In genomic region chr13:62684608-62685286, GRCm38 (mm10) we compare ENCODE assay signal across 8 mouse cellular contexts.
DNase-seq lines count a peak whose midpoint lies in the region; ATAC-seq and TF ChIP-seq lines count a peak whose summit lies in the region.
"Not testable (repeated sequence)": the region's sequence is repeated elsewhere in the genome, so short reads cannot be mapped to it uniquely, and the experiment has no call there.

No protein-coding gene starts in this region.

- peak overlapping the region; percentile 69 for H3K4me3 ChIP-seq in embryonic fibroblast, embryonic 13.5 days (ENCODE audit: insufficient read depth, low read length)
- H3K4me3 ChIP-seq in limb, embryonic 11.5 days (ENCODE audit: low read depth, low read length): peak overlapping the region; percentile 35
- peak overlapping the region; percentile 50 for H3K4me3 ChIP-seq in midbrain, embryonic 12.5 days

- not testable (repeated sequence) for TF ChIP-seq CTCF in embryonic fibroblast, embryonic 13.5 days (IDR thresholded peaks at IDR 0.05; ENCODE audit: borderline replicate concordance, insufficient read depth, low read length)

- DNase-seq in 416B (ENCODE audit: low read depth): peak; percentile 68
- peak; percentile 55 for DNase-seq in brain, adult 2 months (ENCODE audit: low read depth, low spot score)
- DNase-seq in heart, adult 9 months (ENCODE audit: low spot score in 2 of 2): peak; percentile 67 to 70
- DNase-seq in kidney, adult 8-10 months: peak; percentile 25 to 48
- peak; percentile 65 for DNase-seq in limb, embryonic 11.5 days (ENCODE audit: low spot score)
- peak; percentile 13 for DNase-seq in skeletal muscle tissue, adult 2 months (ENCODE audit: low read depth, low spot score)

- H3K4me1 ChIP-seq in embryonic fibroblast, embryonic 13.5 days (ENCODE audit: control insufficient read depth, insufficient read depth, low read length); limb, embryonic 11.5 days (ENCODE audit: control insufficient read depth, insufficient read depth, low read length); midbrain, embryonic 12.5 days: not testable (repeated sequence)

- peak; percentile 13; the same call in 1 of the 2 replicates for TF ChIP-seq POLR2A in embryonic fibroblast, embryonic 13.5 days (IDR thresholded peaks at IDR 0.05; ENCODE audit: low read depth, low read length)

- ATAC-seq in limb, embryonic 11.5 days (ENCODE audit: insufficient number of reproducible peaks, low FRiP score, low TSS enrichment, low read depth): peak; percentile 95
- ATAC-seq in midbrain, embryonic 12.5 days (ENCODE audit: low FRiP score, low read depth): peak; percentile 100

- H3K9ac ChIP-seq in limb, embryonic 11.5 days (ENCODE audit: low read length): not testable (repeated sequence)
- peak overlapping the region; percentile 64 for H3K9ac ChIP-seq in midbrain, embryonic 12.5 days (replicated peaks)

- H3K36me3 ChIP-seq in limb, embryonic 11.5 days (ENCODE audit: control insufficient read depth, insufficient read depth, low read length); midbrain, embryonic 12.5 days: not testable (repeated sequence)

- H3K27ac ChIP-seq in embryonic fibroblast, embryonic 13.5 days (ENCODE audit: insufficient read depth, low read length): peak overlapping the region; percentile 37; the same call in 1 of the 2 replicates
- H3K27ac ChIP-seq in limb, embryonic 11.5 days (replicated peaks; ENCODE audit: low read depth, low read length): not testable (repeated sequence)
- peak overlapping the region; percentile 49 for H3K27ac ChIP-seq in midbrain, embryonic 12.5 days (replicated peaks)

- peak overlapping the region; percentile 43; the same call in 1 of the 2 replicates for H3K4me2 ChIP-seq in limb, embryonic 11.5 days (ENCODE audit: low read depth, severe bottlenecking)
- H3K4me2 ChIP-seq in midbrain, embryonic 12.5 days (replicated peaks): peak overlapping the region; percentile 54

- not testable (repeated sequence) for H3K9me3 ChIP-seq in limb, embryonic 11.5 days (ENCODE audit: control insufficient read depth, low read length)
- H3K9me3 ChIP-seq in midbrain, embryonic 12.5 days: peaks cover 12% of the 10 kb centered on the region

- H3K27me3 ChIP-seq in limb, embryonic 11.5 days (ENCODE audit: control insufficient read depth, insufficient read depth, low read length); midbrain, embryonic 12.5 days: not testable (repeated sequence)

- 1% methylated on average over 17 of the region's 20 CpGs for WGBS in limb, embryonic 11.5 days
- WGBS in midbrain, embryonic 12.5 days: 1% methylated on average over 19 of the region's 20 CpGs

Comparison
In these comparisons a context has a peak if more than half of its experiments do, and no peak if none do; other contexts are left out.
1. DNase-seq: peak in every context shown above with its lines; median percentile 68 in heart, adult 9 months; 68 in 416B; 65 in limb, embryonic 11.5 days; 55 in brain, adult 2 months; 36 in kidney, adult 8-10 months; 13 in skeletal muscle tissue, adult 2 months.